Comparison of ENCODE assay signal across 19 mouse cellular contexts in genomic region chr5:99078375-99078774, GRCm38 (mm10).
"Had no signal": no experiment of that assay in that cellular context is flagged by ENCODE, and none has a peak within 500 bp of the region (broad histone marks: within the 10 kb centered on the region; RNA-seq: fewer than 3 reads in every experiment).

No protein-coding gene starts in this region.

- H3K4me1 ChIP-seq: limb, embryonic 15.5 days; liver, embryonic 12.5 days; liver, embryonic 15.5 days; lung, embryonic 15.5 days; midbrain, embryonic 12.5 days; midbrain, embryonic 15.5 days; neural tube, embryonic 13.5 days; stomach, embryonic 15.5 days had no signal

- H3K9ac ChIP-seq: limb, embryonic 12.5 days; limb, embryonic 15.5 days; liver, embryonic 12.5 days; liver, embryonic 15.5 days; lung, embryonic 15.5 days; midbrain, embryonic 12.5 days; midbrain, embryonic 15.5 days; neural tube, embryonic 13.5 days; stomach, embryonic 15.5 days had no signal

- H3K4me2 ChIP-seq: limb, embryonic 12.5 days; limb, embryonic 15.5 days; liver, embryonic 12.5 days; liver, embryonic 15.5 days; lung, embryonic 15.5 days; midbrain, embryonic 12.5 days; midbrain, embryonic 15.5 days; neural tube, embryonic 13.5 days; stomach, embryonic 15.5 days had no signal

- H3K4me3 ChIP-seq: limb, embryonic 12.5 days; limb, embryonic 15.5 days; liver, embryonic 12.5 days; liver, embryonic 15.5 days; lung, embryonic 15.5 days; midbrain, embryonic 12.5 days; midbrain, embryonic 15.5 days; neural tube, embryonic 13.5 days; stomach, embryonic 15.5 days had no signal

- H3K27ac ChIP-seq: limb, embryonic 12.5 days; limb, embryonic 15.5 days; liver, embryonic 12.5 days; liver, embryonic 15.5 days; lung, embryonic 15.5 days; midbrain, embryonic 12.5 days; midbrain, embryonic 15.5 days; neural tube, embryonic 13.5 days; stomach, embryonic 15.5 days had no signal

- H3K9me3 ChIP-seq: limb, embryonic 12.5 days; limb, embryonic 15.5 days; liver, embryonic 12.5 days; liver, embryonic 15.5 days; lung, embryonic 15.5 days; midbrain, embryonic 12.5 days; midbrain, embryonic 15.5 days; neural tube, embryonic 13.5 days; stomach, embryonic 15.5 days had no signal

- H3K27me3 ChIP-seq: limb, embryonic 12.5 days; limb, embryonic 15.5 days; liver, embryonic 12.5 days; liver, embryonic 15.5 days; lung, embryonic 15.5 days; midbrain, embryonic 12.5 days; midbrain, embryonic 15.5 days; neural tube, embryonic 13.5 days; stomach, embryonic 15.5 days had no signal

- DNase-seq: kidney, adult 9 months; kidney, postnatal 14 days; kidney, postnatal 4 days; lung, adult 18-20 months; lung, postnatal 14 days; lung, postnatal 4 days; retina, postnatal 1 day; right cerebral cortex, postnatal 25 days; spleen, adult 18-20 months; thymus, postnatal 25 days had no signal

- H3K36me3 ChIP-seq: limb, embryonic 12.5 days; limb, embryonic 15.5 days; liver, embryonic 12.5 days; liver, embryonic 15.5 days; lung, embryonic 15.5 days; midbrain, embryonic 12.5 days; midbrain, embryonic 15.5 days; neural tube, embryonic 13.5 days; stomach, embryonic 15.5 days had no signal

- ATAC-seq: liver, embryonic 12.5 days; midbrain, embryonic 15.5 days had no signal
